Mouse (Mus musculus) thymus, adult 2 months (tissue): ENCODE measurements around the gene Bmp2k.

Source experiments
- CTCF ChIP-seq: fragments of 200-500 bp; IDR thresholded peaks from 2 replicates; pipeline ENCODE4 v1.5.1; 2012; ENCODE audit warnings: mild to moderate bottlenecking, control low read depth, low read length, moderate library complexity, borderline replicate concordance; ENCODE audit not compliant: control insufficient read depth, poor library complexity, insufficient read depth; ENCODE audit errors: extremely low read depth
- POLR2A ChIP-seq: fragments of 200-500 bp; IDR thresholded peaks from 2 replicates; pipeline ENCODE4 v1.6.1; 2012; ENCODE audit warnings: mild to moderate bottlenecking, low read length, control low read depth, moderate library complexity; ENCODE audit not compliant: control insufficient read depth, poor library complexity, insufficient read depth; ENCODE audit errors: extremely low read depth

DNA sequence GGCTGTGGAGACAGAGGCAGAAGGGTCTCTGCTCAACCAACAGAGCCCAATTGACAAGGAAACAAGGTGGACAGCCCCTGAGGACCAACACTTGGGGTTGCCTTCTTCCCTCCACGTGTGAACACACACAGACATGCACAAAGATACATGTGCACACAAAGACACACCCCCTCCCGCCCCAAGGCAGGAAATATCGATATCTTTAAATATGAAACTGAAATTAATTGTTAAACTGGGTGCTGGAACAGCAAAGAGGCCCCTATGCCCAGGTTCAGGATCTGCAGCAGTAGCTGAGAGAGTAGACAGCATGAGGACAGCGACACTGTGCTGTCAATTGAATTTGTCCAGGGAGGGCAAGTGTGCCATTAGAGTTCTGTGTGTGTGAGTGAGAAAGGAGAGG lies 68.3 kb downstream of the Bmp2k start:
- TF ChIP-seq CTCF (no peak), POLR2A (no peak)
